Mouse (Mus musculus): ENCODE results near the gene Gtf3c2.

DNA sequence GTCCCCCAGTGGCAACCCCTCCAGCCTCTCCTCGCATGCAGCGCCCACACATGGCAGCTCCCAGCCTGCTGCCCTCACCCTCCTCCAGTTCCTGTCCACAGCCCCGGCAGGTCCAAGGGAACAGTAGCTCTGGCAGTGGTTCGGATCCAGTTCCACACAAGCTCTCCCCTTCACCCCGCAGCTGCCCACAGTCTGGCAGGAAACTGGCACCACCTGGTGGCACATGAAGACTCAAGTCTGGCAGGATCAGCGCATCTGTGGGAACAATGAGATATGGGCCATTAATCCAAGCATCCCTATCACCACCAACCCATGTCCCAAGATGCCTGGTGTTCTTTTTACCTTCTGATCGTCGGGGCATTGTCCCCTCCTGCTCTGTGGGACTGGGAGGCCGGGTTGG is 19.9 kb upstream of the Gtf3c2 start:
- no peak for TF ChIP-seq USF1 (IDR thresholded peaks at IDR 0.05; ENCODE audit: low read depth)
- TF ChIP-seq CTCF (IDR thresholded peaks at IDR 0.05; ENCODE audit: control insufficient read depth, insufficient read depth, insufficient read length) = no peak
- TF ChIP-seq FOSL1 (IDR thresholded peaks at IDR 0.05; ENCODE audit: insufficient read depth, low read length, poor library complexity, severe bottlenecking) = no peak
- no peak for TF ChIP-seq CEBPB (IDR thresholded peaks at IDR 0.05; ENCODE audit: low read depth)
- no peak for TF ChIP-seq MAX (IDR thresholded peaks at IDR 0.05)
